Mouse (Mus musculus): ENCODE measurements at regions not wholly inside any gene's neighbourhood (a gene's known extent, or its start where the extent isn't known, plus 50 kb on each side); places are given as distances from the start of the nearest gene placed in this dataset.
A peak's percentile ranks its signal among the peaks of the same experiment; 100 is the strongest.

GRCm38 (mm10) chr11:64599178-64599577 lies 162.7 kb upstream of the F930015N05Rik start:
- WGBS = 30% methylated on average over 3 of the region's 3 CpGs
- Histone ChIP-seq H3K27me3 (replicated peaks; ENCODE audit: control insufficient read depth, insufficient read depth, low read length) (no peaks in the 10 kb centered on the region), H3K4me2 (ENCODE audit: low read length) (no peak overlapping the region), H3K4me3 (replicated peaks; ENCODE audit: low read length) (no peak overlapping the region), H3K9ac (replicated peaks; ENCODE audit: low read depth, low read length) (no peak overlapping the region), H3K36me3 (ENCODE audit: control insufficient read depth, insufficient read depth) (no peaks in the 10 kb centered on the region), H3K9me3 (ENCODE audit: control insufficient read depth, low read length) (no peaks in the 10 kb centered on the region), H3K4me1 (replicated peaks; ENCODE audit: control insufficient read depth, insufficient read depth, low read length) (peaks cover 9% of the 10 kb centered on the region), H3K27ac (ENCODE audit: low read length) (no peak overlapping the region)
- no peak for ATAC-seq

DNA sequence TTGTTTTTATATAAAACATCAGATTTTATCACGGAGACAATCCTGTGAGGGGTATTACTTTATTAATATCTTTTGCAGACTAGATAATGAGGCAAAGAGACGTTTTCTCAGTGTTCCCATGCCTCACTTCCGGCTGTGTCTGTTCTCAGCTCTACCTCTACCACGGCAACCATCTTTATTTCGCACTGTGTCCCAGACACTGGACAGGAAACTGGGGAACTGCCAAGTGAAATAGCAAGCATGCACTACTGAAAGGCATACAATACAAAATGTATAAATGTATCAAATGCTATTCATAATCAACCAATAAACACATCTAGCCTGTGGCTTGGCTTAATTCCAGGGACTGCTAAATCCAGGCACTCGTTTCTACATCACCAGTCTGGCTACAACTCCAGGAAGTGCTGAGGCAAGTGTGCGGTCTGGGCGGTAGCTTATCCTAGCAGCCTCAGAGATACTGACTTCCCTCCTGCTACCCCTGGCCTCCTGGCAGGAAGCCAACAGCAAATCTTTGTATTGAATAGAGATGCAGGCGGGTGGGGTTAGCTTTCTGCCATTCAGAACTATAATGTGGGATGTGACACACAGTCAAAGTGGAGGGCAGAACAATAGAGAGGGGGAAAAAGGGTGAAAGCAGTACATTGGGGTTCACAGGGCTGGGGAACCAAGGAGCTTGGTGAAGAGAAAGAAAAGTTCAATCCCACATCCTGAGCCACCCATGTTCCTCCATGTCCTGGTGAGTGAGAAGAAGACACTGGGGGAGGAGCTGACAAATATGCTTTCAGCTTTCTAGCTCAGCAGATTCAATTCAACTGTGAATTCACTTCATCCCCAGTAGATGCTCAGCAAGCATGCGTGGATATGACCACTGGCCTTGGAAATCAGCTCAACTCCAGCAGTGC lies 164.0 kb upstream of the F930015N05Rik start:
- ATAC-seq = peak; percentile 92
- 37% methylated on average over 10 of the region's 10 CpGs for WGBS
- Histone ChIP-seq H3K4me3 (replicated peaks; ENCODE audit: low read length) (no peak overlapping the region), H3K9me3 (ENCODE audit: control insufficient read depth, low read length) (no peaks in the 10 kb centered on the region), H3K4me2 (ENCODE audit: low read length) (no peak overlapping the region), H3K36me3 (ENCODE audit: control insufficient read depth, insufficient read depth) (no peaks in the 10 kb centered on the region), H3K9ac (replicated peaks; ENCODE audit: low read depth, low read length) (no peak overlapping the region), H3K27me3 (replicated peaks; ENCODE audit: control insufficient read depth, insufficient read depth, low read length) (no peaks in the 10 kb centered on the region), H3K27ac (ENCODE audit: low read length) (no peak overlapping the region), H3K4me1 (replicated peaks; ENCODE audit: control insufficient read depth, insufficient read depth, low read length) (peaks cover 9% of the 10 kb centered on the region)

DNA sequence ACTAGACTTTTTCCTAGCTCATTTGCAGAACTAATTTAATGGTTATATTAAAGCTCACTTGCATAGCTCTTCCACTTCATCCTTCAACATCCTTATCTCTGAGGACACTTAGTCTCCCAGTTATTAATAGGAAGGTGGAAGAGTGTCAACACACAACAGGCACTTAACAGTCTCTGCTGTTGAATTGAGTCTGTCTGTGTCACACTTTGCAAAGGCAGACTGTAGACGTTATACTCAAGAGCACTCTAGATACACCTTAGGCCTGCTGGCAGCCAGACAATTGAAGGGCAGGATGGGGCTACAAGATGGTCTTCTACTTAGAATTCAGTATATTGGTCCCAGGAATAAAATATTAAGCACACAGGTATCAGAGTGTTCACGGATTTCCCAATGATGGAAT lies 172.6 kb upstream of the F930015N05Rik start:
- no peak overlapping the region for H3K27ac ChIP-seq (ENCODE audit: low read length)
- H3K9me3 ChIP-seq (ENCODE audit: control insufficient read depth, low read length) = no peaks in the 10 kb centered on the region
- H3K4me2 ChIP-seq (ENCODE audit: low read length) = no peak overlapping the region
- H3K9ac ChIP-seq (replicated peaks; ENCODE audit: low read depth, low read length) = no peak overlapping the region
- H3K4me3 ChIP-seq (replicated peaks; ENCODE audit: low read length) = no peak overlapping the region
- no peaks in the 10 kb centered on the region for H3K27me3 ChIP-seq (replicated peaks; ENCODE audit: control insufficient read depth, insufficient read depth, low read length)
- no peaks in the 10 kb centered on the region for H3K36me3 ChIP-seq (ENCODE audit: control insufficient read depth, insufficient read depth)
- 82% methylated on average over 2 of the region's 2 CpGs for WGBS
- H3K4me1 ChIP-seq (replicated peaks; ENCODE audit: control insufficient read depth, insufficient read depth, low read length) = no peaks in the 10 kb centered on the region
- no peak for ATAC-seq

DNA sequence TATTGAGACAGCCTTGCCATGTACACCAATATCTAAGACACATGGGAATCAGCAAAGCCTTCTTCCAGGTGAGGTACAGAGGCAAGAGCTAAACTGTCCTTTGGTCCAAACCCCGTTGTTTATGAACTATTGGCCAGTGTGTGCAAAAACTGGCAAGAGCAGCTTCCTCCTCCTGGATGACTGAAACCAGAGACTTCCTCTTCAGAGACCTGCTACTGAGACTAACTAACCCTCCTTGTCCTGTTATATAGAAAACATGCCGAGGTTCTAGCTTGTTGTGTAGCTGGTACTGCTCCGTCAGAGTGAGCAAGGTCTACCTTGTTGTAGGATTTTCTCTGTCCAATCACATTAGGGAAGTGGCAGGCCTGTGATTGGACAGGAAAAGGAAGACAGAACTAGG lies 174.3 kb upstream of the F930015N05Rik start:
- Histone ChIP-seq H3K4me1 (replicated peaks; ENCODE audit: control insufficient read depth, insufficient read depth, low read length) (no peaks in the 10 kb centered on the region), H3K4me3 (replicated peaks; ENCODE audit: low read length) (no peak overlapping the region), H3K27me3 (replicated peaks; ENCODE audit: control insufficient read depth, insufficient read depth, low read length) (no peaks in the 10 kb centered on the region), H3K27ac (ENCODE audit: low read length) (no peak overlapping the region), H3K36me3 (ENCODE audit: control insufficient read depth, insufficient read depth) (no peaks in the 10 kb centered on the region), H3K4me2 (ENCODE audit: low read length) (no peak overlapping the region), H3K9me3 (ENCODE audit: control insufficient read depth, low read length) (no peaks in the 10 kb centered on the region), H3K9ac (replicated peaks; ENCODE audit: low read depth, low read length) (no peak overlapping the region)
- 92% methylated on average over 3 of the region's 3 CpGs for WGBS
- ATAC-seq = no peak

DNA sequence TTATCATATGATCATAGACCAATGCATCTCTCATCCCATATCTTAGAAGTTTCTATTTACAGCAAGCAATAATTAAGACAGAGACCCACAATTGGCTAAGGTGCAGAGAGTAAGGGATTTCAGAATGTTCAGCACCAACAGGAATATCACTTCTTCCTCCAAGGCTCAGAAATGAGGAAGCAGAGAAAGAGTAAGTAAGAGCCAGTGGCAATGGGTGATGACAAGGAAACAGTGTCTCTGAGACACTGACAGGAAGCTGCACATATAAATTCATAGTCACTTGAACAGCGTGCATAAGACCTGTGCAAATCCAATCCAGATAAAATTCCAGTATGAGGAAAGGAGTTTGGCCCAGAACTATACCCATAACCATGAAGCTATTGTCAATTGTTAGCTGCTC lies 178.7 kb upstream of the F930015N05Rik start:
- 77% methylated on average over 1 of the region's 1 CpGs for WGBS
- H3K36me3 ChIP-seq (ENCODE audit: control insufficient read depth, insufficient read depth) = no peaks in the 10 kb centered on the region
- H3K4me2 ChIP-seq (ENCODE audit: low read length) = no peak overlapping the region
- no peak for ATAC-seq
- H3K27me3 ChIP-seq (replicated peaks; ENCODE audit: control insufficient read depth, insufficient read depth, low read length) = no peaks in the 10 kb centered on the region
- H3K4me3 ChIP-seq (replicated peaks; ENCODE audit: low read length) = no peak overlapping the region
- no peaks in the 10 kb centered on the region for H3K4me1 ChIP-seq (replicated peaks; ENCODE audit: control insufficient read depth, insufficient read depth, low read length)
- no peak overlapping the region for H3K27ac ChIP-seq (ENCODE audit: low read length)
- H3K9me3 ChIP-seq (ENCODE audit: control insufficient read depth, low read length) = no peaks in the 10 kb centered on the region
- no peak overlapping the region for H3K9ac ChIP-seq (replicated peaks; ENCODE audit: low read depth, low read length)

GRCm38 (mm10) chr11:64618631-64619385 lies 182.4 kb upstream of the F930015N05Rik start:
- Histone ChIP-seq H3K27ac (ENCODE audit: low read length) (no peak overlapping the region), H3K36me3 (ENCODE audit: control insufficient read depth, insufficient read depth) (no peaks in the 10 kb centered on the region), H3K4me2 (ENCODE audit: low read length) (no peak overlapping the region), H3K9ac (replicated peaks; ENCODE audit: low read depth, low read length) (no peak overlapping the region), H3K4me1 (replicated peaks; ENCODE audit: control insufficient read depth, insufficient read depth, low read length) (no peaks in the 10 kb centered on the region), H3K4me3 (replicated peaks; ENCODE audit: low read length) (no peak overlapping the region), H3K9me3 (ENCODE audit: control insufficient read depth, low read length) (no peaks in the 10 kb centered on the region), H3K27me3 (replicated peaks; ENCODE audit: control insufficient read depth, insufficient read depth, low read length) (no peaks in the 10 kb centered on the region)
- ATAC-seq = no peak
- 61% methylated on average over 5 of the region's 5 CpGs for WGBS

DNA sequence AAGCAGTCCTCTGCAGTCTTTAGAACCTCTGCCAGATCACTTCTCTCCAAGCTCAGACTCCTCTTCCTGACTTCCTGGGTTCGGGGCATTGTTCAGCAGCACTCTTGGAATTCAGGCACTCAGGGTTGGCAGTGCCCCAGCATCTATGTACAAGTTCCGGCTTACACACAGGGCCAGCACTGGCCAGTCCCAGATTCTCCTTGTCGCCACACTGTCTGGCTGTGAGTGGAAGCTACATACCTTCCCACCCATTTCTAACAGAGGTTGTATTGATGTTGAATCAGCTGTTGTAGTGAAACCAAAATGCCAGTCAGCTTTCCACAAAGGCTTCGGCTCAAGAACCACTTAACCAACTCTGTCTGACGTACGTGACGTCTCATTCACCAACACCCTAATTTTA lies 190.7 kb upstream of the F930015N05Rik start:
- Histone ChIP-seq H3K9ac (replicated peaks; ENCODE audit: low read depth, low read length) (no peak overlapping the region), H3K9me3 (ENCODE audit: control insufficient read depth, low read length) (no peaks in the 10 kb centered on the region), H3K36me3 (ENCODE audit: control insufficient read depth, insufficient read depth) (no peaks in the 10 kb centered on the region), H3K4me2 (ENCODE audit: low read length) (no peak overlapping the region), H3K27ac (ENCODE audit: low read length) (no peak overlapping the region), H3K4me3 (replicated peaks; ENCODE audit: low read length) (no peak overlapping the region), H3K27me3 (replicated peaks; ENCODE audit: control insufficient read depth, insufficient read depth, low read length) (no peaks in the 10 kb centered on the region), H3K4me1 (replicated peaks; ENCODE audit: control insufficient read depth, insufficient read depth, low read length) (no peaks in the 10 kb centered on the region)
- no peak for ATAC-seq
- WGBS = 83% methylated on average over 7 of the region's 7 CpGs

DNA sequence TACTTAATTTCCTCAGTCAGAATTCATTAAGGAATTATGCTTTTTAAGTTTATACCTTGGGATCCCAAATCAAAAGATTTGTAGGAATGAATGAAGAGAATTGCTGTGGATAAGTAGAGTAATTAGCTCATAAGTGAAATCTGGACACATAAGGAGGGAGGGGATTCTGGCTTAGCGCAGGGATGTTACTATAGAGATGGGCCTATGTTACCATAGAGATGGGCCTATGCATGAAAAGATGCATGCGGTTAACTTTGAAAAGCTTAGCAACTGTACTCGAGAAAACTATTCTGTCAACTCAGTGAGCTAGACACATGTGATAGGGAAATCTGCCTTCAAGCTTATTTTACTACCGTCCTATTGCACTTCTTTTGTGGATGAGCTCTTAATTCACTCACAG lies 204.5 kb upstream of the F930015N05Rik start:
- no peak overlapping the region for H3K4me3 ChIP-seq (replicated peaks; ENCODE audit: low read length)
- no peaks in the 10 kb centered on the region for H3K27me3 ChIP-seq (replicated peaks; ENCODE audit: control insufficient read depth, insufficient read depth, low read length)
- H3K4me2 ChIP-seq (ENCODE audit: low read length) = no peak overlapping the region
- 0 out of 2 replicates have a peak, but pooled peaks cover 5% of the 10 kb centered on the region for H3K9me3 ChIP-seq (ENCODE audit: control insufficient read depth, low read length)
- WGBS = 26% methylated on average over 4 of the region's 4 CpGs
- H3K36me3 ChIP-seq (ENCODE audit: control insufficient read depth, insufficient read depth) = no peaks in the 10 kb centered on the region
- no peak overlapping the region for H3K9ac ChIP-seq (replicated peaks; ENCODE audit: low read depth, low read length)
- H3K27ac ChIP-seq (ENCODE audit: low read length) = no peak overlapping the region
- peak; percentile 87 for ATAC-seq
- H3K4me1 ChIP-seq (replicated peaks; ENCODE audit: control insufficient read depth, insufficient read depth, low read length) = peaks cover 3% of the 10 kb centered on the region

DNA sequence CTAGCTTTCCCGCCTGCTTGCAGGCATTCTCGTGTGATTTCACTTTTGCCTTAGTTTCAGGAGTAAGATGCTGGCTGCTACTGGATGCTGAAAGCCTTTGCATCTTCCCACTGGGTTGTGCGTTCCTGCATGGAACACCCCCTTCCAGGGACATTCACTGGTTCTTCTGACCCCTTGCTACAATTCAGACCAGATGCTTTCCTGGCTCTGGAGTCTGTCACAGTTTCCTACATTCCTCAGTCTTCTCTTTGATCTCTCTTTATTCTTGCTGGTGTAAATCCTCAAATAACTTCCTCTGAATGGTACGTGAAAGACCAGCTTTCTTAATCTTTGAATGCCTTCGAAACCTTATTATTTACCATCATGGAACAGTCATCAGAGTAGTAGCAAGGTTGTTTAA lies 206.7 kb upstream of the F930015N05Rik start:
- Histone ChIP-seq H3K27ac (ENCODE audit: low read length) (no peak overlapping the region), H3K27me3 (replicated peaks; ENCODE audit: control insufficient read depth, insufficient read depth, low read length) (no peaks in the 10 kb centered on the region), H3K4me2 (ENCODE audit: low read length) (no peak overlapping the region), H3K9ac (replicated peaks; ENCODE audit: low read depth, low read length) (no peak overlapping the region), H3K4me3 (replicated peaks; ENCODE audit: low read length) (no peak overlapping the region), H3K9me3 (ENCODE audit: control insufficient read depth, low read length) (no peaks in the 10 kb centered on the region), H3K4me1 (replicated peaks; ENCODE audit: control insufficient read depth, insufficient read depth, low read length) (peaks cover 18% of the 10 kb centered on the region), H3K36me3 (ENCODE audit: control insufficient read depth, insufficient read depth) (no peaks in the 10 kb centered on the region)
- 72% methylated on average over 5 of the region's 5 CpGs for WGBS
- no peak for ATAC-seq
